Mouse (Mus musculus) embryonic fibroblast, embryonic 13.5 days (primary cell): ENCODE data around the gene Tada1.

ENCODE experiments used
- CTCF ChIP-seq: IDR thresholded peaks from 2 replicates; pipeline ENCODE4 v1.5.1; 2011; ENCODE audit warnings: mild to moderate bottlenecking, control low read depth, low read length, moderate library complexity, borderline replicate concordance; ENCODE audit not compliant: insufficient read depth
- POLR2A ChIP-seq: IDR thresholded peaks from 2 replicates; pipeline ENCODE4 v1.6.1; 2011; ENCODE audit warnings: low read depth, mild to moderate bottlenecking, control low read depth, low read length, moderate library complexity

- TF ChIP-seq CTCF (no peak), POLR2A (no peak)
Observed at GRCm38 (mm10) chr1:166385431-166385830, 6.5 kb downstream of the Tada1 start.
